Mouse (Mus musculus) urinary bladder, adult 2 months (tissue): ENCODE measurements at regions not wholly inside any gene's neighbourhood (a gene's known extent, or its start where the extent isn't known, plus 50 kb on each side); places are given as distances from the start of the nearest gene placed in this dataset.

ENCODE experiments used
- DNase-seq: peaks from one replicate; pipeline ENCODE4 v3.0.0; 2022; ENCODE audit warnings: low spot score

DNA sequence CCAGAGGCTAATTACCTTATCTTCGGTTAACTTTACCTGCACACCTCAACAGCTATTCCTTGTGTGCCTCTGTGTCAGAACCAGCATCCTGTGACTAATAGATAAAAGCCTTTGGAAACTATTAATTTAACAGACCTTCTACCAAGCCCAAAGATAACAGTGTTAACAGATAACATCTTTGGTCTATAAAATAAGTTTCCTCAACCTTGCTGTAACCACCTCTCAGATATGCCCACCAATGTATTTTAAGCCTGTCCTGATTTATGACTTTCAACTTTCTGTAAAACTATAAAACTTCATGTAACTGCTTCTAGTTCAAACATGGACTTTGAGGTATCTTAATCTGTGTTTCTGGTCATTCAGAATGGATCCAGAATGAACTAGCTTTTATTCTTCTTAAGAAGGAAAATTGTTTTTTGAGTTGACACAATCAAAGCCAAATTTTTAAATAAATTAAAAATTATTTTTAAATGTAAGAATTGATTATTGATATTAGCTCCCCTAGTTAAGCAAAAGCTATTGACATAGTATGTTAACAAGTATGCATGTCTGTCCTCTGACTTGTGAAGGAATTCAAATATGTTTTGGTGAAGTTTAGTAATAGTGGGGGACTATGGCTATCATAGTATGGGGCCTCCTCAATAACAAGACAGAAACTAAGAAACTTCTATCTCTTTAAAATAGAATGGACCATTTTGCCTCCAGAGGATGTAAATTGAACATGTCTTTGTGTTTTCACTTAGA is 238.7 kb upstream of the Marcks start:
- no peak for DNase-seq

DNA sequence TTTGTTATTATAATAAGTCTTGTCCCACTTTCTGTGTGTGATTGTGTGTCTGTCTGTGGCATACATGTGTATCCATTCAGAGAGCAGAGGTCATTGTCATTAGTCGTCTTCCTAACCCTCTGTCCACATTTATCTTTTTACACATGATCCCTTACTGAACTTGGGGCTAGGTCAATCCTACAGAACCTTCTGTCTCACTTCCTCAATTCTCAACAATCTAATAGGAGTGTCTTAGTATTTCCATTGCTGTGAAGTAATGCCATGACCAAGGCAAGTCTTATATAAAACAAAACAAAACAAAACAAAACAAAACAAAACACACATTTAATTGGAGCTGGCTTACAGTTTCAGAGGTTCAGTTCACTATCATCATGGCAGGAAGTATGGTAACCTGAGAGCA is 237.5 kb upstream of the Marcks start:
- DNase-seq, result no peak

DNA sequence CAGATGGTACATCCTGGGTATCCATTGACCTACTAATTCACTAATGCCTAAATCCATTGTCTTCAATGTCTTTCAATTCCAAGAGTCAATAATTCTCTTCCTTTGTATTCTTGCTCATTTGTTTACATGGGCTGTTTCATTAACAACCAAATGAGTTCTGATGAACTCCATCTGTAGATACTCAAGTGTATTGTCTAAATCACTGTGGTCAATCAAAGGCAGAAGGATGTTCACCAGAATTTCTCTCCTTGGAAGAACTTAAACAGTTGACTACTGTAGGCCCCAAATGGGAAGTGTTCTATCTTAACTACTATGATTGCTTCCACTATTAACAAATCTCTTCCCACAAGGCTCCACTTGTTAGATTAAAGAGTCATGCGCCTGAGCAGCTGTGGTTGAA is 236.9 kb upstream of the Marcks start:
- DNase-seq, result no peak

DNA sequence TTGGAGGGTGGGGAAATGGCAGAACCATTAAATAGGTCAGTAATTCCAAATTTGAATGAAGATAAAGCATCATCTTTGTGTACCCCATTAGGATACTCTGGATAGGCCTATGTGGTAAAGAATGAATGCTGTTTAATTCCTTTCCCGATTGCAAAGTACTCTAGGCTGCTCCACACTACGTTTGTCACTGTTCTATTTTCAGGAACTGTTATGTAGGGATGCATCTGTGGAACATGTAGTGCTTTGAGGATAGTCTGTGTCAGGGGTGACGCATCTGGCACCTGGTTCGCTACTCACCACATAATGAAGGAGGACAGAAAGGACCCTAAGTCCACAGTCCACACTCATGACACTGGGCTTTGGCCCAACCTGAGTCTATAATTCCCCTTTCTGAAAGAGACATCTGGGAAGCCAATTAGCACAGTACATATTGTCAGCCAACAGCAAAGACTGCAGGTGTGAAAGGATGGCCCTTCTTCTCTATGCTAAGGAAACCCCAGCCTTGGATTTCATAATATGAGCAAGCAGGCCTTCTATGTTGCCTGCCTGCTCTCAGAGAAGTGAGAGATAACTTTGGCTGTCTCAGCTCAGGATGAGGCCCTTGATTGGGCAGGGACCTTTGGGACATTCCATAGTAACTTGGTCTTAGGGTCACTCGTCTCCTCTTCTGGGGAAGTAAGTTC is 230.4 kb upstream of the Marcks start:
- no peak for DNase-seq

DNA sequence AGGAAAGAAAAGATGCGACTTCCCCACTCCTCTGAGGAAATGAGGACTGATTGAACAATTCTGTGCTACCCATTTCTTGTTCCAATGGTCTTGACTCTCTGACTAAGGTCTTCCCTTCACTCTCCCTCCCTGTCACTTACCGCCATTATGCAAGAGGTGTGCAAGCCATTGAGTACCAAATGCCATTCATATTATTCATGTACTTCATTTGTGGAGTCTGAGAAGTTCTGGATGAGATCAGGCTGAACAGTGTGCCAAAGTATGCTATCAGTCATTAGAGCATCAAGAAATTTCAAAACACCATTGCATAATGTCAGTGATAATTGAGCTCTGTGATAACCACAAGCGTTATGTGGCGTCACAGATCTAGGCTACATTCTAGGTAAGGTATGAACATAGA is 229.1 kb upstream of the Marcks start:
- no peak for DNase-seq

DNA sequence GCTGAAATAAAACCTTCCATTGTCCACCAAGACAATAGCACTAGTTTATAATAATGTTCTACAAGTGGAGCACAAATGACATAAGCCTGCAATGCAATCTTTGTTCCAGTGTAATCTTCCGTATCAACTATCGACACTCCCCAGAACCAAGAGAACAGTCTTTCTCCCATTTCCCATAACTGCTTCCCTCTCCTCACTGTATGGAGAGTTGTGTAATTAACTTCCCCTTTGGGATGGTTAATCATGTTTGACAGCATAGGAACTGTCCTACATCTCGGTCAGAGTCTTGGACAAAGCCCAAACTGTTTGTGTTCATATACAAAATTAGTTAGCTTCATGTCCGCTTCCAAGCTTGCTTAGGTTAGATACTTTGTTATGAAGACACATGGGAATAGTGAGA is 225.8 kb upstream of the Marcks start:
- no peak for DNase-seq

DNA sequence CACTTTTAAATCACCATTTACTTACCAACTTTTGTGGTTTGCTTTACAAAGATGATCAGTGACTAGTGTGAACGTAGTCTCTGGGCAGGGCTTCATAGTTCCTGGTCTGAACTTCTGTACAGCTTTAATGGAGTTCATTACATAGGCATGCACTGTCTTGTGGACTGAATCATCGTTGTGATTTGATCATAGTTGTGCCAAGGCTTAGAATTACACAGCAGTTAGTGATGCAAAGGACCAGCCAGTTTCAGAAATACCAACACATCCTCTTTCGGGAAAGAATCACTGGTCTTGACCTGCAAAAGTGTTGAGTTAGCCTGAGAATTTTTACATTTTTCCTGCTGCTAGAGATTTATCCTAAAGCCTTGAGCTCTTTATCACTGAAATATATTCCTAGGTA is 222.3 kb upstream of the Marcks start:
- no peak for DNase-seq

DNA sequence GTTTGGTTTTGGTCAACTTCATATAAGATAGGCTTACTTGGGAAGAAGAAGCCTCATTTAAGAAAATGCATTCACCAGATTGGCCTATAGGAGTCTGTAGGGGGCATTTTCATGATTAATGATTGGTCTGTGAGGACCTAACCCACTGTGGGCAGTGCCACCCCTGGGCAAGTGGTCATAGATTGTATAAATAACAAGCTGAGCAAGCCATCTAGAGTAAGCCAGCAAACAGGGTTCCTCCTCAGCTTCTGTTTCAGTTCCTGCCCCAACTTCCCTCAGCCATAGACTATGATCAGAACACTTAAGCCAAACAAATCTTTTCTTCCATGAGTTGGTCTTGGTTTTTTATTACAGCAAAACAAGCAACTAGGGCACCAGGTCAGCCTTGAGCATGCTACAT is 220.2 kb upstream of the Marcks start:
- DNase-seq, result no peak

DNA sequence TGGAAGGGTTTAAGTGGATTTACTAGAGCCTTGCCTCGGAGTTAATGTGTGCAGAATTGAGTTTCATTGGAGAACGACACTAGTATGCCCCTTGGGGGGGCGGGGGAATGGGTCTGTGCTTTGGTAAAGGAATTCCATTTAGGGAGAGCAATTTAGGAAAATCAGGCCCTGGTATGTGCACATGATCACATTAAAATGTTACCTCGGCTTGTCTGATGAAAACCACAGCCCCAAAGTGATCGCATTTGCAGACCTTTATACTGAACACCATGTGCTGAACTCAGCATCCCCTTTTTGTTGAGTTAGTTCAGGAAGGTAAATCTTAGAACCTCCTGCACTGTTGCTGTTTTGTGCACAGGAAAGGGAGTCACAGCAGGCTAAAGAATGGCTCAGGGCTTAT is 219.6 kb upstream of the Marcks start:
- no peak for DNase-seq

DNA sequence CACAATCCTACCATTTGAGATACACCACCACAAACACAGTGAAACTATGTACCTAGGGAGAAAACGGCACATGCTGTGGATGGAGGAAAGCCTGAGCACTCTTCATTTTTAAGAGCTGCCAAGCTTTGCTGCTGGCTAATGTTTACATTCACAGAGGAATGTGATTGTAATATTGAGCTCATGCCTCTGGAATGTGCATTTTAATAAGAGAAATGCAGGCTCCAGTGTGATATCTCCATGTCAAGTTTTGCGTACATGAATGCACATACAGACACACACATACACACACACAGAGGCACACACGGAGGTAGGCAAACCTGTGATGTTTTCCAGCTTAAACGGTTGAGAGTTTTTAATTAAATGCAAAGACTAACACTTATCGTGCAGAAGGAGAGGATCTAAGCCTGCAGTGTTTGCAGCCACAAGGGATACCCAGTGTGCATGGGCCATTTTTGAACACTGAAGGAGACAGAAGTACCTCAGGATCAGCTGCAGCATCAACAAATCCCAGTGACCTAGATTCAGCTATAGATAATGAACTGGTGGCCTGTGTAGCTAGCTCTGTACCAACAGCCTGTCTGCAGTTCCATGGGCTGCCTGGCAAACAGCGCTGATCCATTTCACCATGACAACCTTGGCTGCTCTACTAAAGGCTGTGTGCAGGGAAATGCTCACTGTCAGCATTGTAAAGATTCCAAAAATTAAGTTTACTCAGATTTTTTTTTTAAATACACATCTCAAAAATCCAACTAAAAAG is 218.8 kb upstream of the Marcks start:
- no peak for DNase-seq

DNA sequence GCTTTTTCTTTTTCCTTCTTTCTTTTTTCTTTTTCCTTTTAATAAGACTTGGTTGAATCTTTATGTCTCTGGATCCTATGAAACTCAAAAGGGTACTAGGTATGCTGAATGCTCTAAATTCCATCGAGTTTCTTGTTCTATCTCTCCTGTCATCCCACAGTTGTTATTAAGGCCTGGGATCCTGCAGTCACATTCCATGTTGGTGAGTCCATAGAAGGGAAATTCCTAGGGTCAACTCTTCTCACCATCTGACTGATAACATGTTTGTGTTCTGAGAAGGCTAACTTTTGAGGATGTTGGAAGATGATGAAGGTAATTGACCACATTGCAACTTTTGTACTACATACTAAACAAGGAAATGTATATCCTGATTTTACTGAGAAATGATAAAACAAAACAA is 210.5 kb upstream of the Marcks start:
- no peak for DNase-seq

DNA sequence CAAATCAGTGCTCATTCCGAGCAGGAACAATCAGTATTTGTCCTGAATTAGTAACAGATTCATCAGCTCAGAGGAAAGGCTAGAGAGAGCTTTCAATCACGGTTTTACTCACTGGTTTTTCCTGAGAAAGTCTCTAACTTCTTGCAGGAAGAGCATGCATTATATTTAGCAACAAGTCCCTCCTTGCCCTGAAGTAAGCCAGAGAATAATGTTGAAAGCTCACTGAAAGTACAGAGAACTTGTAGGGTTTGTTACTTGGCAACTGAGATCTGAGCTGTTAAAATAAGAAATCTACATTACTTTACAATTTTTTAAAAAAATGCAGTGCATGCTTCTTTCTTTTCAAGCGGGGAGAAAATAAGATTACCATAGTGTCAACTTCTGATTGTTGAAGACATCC is 209.7 kb upstream of the Marcks start:
- DNase-seq, result no peak

DNA sequence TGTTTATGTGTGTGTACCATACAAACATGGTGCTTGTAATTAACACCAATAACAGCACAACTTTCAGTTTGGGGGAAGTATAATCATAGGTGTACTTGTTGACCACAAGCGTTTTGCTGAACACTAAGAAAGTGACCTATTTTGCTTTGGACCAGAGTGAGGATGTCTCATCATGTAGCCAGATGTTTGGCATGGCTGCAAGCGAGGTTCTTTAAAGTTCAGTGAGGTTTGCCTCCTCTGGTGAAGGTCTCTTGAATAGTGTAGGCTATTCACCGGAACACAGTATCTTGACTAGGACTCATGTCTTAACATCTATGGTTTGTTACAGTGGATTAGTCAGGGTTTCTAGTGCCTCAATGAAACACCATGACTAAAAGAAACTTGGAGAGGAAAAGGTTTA is 208.9 kb upstream of the Marcks start:
- no peak for DNase-seq

DNA sequence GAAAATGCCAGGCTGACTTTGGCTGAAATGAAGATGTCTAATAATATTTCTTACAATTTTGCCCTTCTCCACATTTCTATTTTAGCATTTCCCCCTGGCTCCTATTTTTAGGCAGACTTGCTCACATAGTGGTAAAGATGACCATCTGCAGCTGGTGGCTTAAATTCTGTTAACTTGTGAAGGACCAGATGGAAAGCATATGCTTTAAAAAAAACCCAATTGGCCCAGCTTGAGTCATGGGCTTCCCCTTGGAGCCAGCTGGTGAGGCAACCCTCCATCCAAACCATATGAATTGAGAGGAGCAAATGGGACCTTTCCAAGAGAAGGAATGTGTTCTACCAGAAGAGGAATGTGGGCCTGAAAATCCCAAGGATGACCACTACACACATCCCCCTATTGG is 204.0 kb upstream of the Marcks start:
- no peak for DNase-seq

DNA sequence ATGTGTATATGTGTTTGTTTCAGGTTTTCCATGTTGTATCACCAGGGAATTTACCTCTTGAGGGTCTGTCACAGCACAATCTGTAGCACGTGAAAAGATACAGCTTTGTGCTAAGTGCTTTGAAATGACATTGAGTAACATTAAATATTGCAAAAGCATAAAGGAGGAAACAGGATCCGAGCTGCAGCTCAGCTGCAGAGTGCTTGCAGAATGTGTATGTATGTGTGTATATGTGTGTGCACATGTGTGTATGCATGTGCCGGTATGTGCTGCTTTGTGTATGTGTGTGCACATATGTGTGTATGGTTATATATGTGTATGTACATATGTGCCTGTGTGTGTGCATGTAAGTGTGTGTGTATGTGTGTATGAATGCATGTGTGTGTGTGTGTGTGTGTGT is 200.9 kb upstream of the Marcks start:
- DNase-seq, result no peak

DNA sequence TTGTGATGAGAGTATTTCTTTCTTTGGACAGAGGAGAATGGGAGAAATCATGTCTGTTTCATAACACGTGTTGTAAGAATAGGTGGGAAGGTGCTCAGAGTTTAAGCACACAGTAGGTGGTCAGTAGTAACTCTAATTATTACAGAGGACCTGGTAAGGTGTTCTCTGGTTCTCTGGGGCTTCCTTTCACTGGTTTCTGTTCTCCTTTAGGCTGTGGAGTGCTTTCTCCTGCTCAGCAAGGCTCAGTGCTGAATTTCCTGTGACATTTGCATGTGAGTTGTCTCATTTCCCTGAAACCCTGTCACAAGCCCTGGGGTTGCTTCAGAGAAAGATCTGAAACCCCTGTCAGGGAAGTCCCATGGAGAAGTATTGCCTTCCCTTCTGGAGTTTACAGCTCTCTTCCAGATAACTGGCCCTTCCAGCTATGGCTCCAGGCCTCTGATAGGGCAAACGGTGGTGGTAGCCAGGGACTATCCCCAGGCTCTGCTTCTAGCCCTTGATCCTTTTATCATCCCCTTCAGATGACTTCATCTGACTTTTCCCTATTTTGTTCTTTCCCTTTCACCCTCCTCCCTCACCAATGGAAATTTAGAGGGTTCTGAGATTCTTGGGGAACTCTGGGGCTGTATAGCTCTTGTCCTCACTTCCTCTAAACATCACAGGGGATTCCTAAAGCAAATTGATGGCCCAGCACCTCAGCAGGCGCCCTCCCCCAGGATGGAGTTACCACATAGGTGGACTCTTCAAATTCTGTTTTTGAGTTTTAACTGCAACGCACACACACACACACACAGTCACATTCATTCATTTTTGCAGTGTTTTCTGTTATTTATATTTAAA is 199.6 kb upstream of the Marcks start:
- DNase-seq, result no peak

DNA sequence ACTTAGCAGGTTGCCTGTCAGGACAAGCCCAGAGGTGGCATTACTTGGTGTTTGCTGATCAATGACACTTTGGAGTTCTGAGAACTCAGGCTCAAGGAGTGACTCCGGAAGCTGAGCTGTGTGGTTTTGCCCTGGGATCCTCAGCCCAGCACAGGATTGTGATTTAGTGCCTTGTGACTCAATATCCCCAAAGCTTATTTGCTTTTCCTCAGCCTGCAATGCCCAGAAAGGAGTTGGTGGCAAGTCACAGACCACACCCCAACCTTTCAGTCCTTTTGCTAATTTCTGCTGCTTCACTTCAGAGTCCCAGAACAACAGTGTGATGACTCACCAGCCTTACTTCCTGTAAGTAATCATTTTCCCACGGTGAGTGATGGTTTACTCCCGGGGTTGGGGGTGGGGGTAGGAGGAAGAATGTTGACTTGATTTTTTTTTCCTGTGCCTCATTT is 198.5 kb upstream of the Marcks start:
- DNase-seq, result peak; percentile 40

DNA sequence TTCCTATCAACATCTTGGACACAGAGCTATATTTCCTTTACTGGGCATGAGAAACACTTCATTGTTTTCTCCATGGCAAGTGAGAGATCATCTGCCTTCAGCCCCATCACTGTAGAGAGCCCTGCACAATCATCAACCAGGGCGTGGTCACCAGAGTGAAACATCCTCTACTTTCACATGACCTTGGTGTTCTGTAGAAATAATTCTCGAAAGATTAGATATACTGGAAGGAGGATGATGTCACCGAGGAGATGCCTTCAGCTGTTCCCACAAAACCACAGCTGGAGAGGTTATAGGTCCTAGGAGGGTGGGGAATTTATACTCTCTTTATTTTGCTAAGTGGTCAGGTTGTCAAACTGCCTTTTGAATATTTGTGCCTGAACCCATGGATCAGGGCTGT is 196.4 kb upstream of the Marcks start:
- DNase-seq, result no peak

DNA sequence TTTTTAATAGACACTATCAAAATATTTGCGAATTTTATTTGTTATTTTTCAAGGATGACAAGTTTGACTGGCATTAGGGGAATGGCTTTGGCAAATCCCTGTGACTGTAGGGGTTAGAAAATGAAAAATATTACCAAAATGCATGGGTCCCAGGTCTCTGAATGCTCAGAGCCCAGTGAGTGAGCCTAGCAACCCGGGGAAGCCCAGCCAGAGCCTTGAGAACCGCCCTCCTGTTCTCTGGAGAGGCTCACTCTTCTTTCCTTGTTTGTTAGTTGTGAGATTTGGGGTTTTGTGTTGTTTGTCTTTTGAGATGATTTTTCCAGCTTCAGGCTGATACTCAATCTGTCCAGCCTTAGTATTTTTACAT is 187.4 kb upstream of the Marcks start:
- no peak for DNase-seq

DNA sequence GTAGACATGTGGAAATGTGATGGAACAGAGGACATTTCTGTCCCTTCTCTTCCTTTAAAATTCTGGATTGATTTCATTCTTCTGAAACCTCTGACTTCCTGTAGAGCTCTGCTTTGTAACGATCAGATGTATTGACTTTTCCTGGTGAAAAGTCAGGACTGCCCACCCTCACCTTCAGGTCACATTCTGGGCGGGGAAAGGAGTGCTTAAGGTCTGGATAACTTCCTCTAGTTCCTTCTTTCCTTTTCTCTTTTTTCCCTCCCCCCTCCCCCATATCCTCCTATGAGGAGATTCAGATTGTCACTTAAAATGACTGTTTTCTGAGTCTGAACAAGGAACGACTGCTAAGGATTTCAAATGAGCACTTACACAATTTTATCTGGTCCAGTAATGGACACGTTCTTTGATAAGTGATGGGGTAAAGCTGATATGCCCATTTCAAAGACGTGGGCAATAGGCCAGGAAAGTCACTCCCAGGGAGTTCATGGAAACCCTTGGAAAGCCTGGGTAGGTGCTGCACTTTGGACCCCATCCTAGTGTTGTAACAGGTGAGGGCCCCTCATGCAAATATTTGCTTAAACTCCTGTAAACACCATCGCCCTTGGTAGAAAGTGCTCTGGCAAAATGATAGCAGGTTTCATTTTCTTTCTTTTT is 186.9 kb upstream of the Marcks start:
- DNase-seq, result no peak

DNA sequence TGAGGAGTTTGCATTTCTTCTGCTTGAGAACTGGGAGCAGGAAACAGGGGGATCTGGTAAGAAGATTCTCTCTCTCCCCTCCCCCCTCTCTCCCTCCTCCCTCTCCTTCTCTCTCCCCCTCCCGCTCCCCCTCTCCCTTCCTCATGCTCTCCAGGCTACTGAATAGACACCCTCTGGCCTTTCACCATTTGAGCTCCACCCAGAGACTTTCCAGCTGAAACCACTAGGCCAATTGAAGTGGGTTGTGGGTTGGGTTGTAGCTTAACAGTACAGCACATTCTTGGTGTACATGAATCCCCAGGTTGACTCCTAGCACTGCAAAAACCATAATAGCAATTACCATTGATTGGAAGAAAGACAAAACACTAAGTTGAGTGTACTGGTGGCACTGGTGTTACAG is 185.0 kb upstream of the Marcks start:
- no peak for DNase-seq

DNA sequence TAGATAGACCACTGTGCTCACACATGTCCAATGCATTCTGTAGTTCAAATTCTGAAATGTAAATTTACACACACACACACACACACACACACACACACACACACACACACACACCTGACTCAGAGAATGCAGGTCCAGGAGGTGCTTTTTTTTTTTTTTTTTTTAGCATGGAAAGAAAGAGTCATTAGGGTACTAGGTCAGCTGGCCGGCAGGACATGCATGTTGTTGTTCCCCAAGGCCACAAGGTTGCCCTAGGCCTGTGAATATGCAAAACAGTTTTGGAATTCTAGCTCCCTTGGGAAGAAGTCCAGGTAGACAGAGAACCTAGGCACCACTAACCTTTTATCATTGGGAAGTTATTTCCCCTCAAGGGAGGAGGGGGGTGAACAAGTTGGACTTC is 184.1 kb upstream of the Marcks start:
- no peak for DNase-seq
